Mouse (Mus musculus): ENCODE measurements around the gene Gli3.

DNA sequence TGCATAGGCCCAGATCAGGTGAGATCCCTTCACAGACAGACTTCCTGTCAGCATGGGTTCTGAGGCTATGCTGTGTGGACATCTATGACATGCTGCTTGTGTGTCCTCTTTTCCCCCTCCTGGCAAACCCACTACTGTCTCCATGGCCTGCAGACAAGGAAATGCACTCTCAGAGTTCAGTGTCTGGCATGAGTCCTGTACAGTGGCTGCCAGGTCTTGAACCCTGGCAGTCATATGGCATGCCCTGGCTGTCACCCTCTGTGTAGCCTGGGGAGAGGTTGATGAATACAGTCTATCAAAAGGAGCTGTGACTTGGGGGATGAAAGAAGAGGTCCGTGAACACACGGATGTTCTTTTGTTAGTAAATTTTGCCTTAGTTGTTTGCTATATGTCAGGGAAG lies 57.3 kb downstream of the Gli3 start:
- TF ChIP-seq CTCF (IDR thresholded peaks at IDR 0.05) (no peak), POLR2A (IDR thresholded peaks at IDR 0.05; ENCODE audit: insufficient read depth, low read depth, low read length) (no peak)
